Mouse (Mus musculus): Measurements from ENCODE around the gene Mnat1.
A peak's percentile ranks its signal among the peaks of the same experiment; 100 is the strongest.
"Not testable (repeated sequence)": the region's sequence is repeated elsewhere in the genome, so short reads cannot be mapped to it uniquely, and the experiment has no call there.

Mnat1 gene

GRCm38 (mm10) chr12:73151038-73151437 lies 27.5 kb downstream of the Mnat1 start:
- DNase-seq, result not testable (repeated sequence)

- DNase-seq, result no peak
These were observed 30.6 kb downstream of the Mnat1 start for GRCm38 (mm10) chr12:73154150-73154549.

- peak in 1 of 2 experiments; percentile 20 for DNase-seq
These were observed 36.8 kb downstream of the Mnat1 start for GRCm38 (mm10) chr12:73160341-73160740.

GRCm38 (mm10) chr12:73162408-73163181 lies 39.1 kb downstream of the Mnat1 start:
- no peak for DNase-seq

GRCm38 (mm10) chr12:73170794-73171193 lies 47.3 kb downstream of the Mnat1 start:
- DNase-seq, result no peak

GRCm38 (mm10) chr12:73183896-73184295 lies 60.4 kb downstream of the Mnat1 start:
- peak; percentile 7 to 19 for DNase-seq

- DNase-seq, result no peak
These were observed 73.8 kb downstream of the Mnat1 start for GRCm38 (mm10) chr12:73197363-73197762.

GRCm38 (mm10) chr12:73198451-73198850 lies 74.9 kb downstream of the Mnat1 start:
- DNase-seq, result no peak

- DNase-seq, result peak in 1 of 2 experiments; percentile 12
These were observed 75.9 kb downstream of the Mnat1 start for GRCm38 (mm10) chr12:73199375-73199774.

GRCm38 (mm10) chr12:73201587-73201986 lies 78.1 kb downstream of the Mnat1 start:
- no peak for DNase-seq

GRCm38 (mm10) chr12:73205710-73206649 lies 82.5 kb downstream of the Mnat1 start:
- DNase-seq, result no peak

- no peak for DNase-seq
These were observed 83.5 kb downstream of the Mnat1 start for GRCm38 (mm10) chr12:73207008-73207407.

GRCm38 (mm10) chr12:73207461-73207860 lies 83.9 kb downstream of the Mnat1 start:
- DNase-seq, result no peak

GRCm38 (mm10) chr12:73208518-73208917 lies 85.0 kb downstream of the Mnat1 start:
- no peak for DNase-seq

GRCm38 (mm10) chr12:73209117-73209516 lies 85.6 kb downstream of the Mnat1 start:
- DNase-seq, result no peak

GRCm38 (mm10) chr12:73210454-73210853 lies 86.9 kb downstream of the Mnat1 start:
- no peak for DNase-seq

- DNase-seq, result no peak
These were observed 92.3 kb downstream of the Mnat1 start for GRCm38 (mm10) chr12:73215773-73216172.

- no peak for DNase-seq
These were observed 95.1 kb downstream of the Mnat1 start for GRCm38 (mm10) chr12:73218632-73219031.

GRCm38 (mm10) chr12:73221235-73221634 lies 97.7 kb downstream of the Mnat1 start:
- DNase-seq, result no peak

GRCm38 (mm10) chr12:73223872-73224271 lies 100.4 kb downstream of the Mnat1 start:
- no peak for DNase-seq

- no peak for DNase-seq
These were observed 104.9 kb downstream of the Mnat1 start for GRCm38 (mm10) chr12:73228427-73228826.

GRCm38 (mm10) chr12:73230196-73230595 lies 106.7 kb downstream of the Mnat1 start:
- no peak for DNase-seq

- DNase-seq, result no peak
These were observed 108.0 kb downstream of the Mnat1 start for GRCm38 (mm10) chr12:73231552-73231951.

- no peak for DNase-seq
These were observed 109.1 kb downstream of the Mnat1 start for GRCm38 (mm10) chr12:73232586-73232985.
